Mouse (Mus musculus): ENCODE data around the gene Pnpla3.

Pnpla3 gene

DNA sequence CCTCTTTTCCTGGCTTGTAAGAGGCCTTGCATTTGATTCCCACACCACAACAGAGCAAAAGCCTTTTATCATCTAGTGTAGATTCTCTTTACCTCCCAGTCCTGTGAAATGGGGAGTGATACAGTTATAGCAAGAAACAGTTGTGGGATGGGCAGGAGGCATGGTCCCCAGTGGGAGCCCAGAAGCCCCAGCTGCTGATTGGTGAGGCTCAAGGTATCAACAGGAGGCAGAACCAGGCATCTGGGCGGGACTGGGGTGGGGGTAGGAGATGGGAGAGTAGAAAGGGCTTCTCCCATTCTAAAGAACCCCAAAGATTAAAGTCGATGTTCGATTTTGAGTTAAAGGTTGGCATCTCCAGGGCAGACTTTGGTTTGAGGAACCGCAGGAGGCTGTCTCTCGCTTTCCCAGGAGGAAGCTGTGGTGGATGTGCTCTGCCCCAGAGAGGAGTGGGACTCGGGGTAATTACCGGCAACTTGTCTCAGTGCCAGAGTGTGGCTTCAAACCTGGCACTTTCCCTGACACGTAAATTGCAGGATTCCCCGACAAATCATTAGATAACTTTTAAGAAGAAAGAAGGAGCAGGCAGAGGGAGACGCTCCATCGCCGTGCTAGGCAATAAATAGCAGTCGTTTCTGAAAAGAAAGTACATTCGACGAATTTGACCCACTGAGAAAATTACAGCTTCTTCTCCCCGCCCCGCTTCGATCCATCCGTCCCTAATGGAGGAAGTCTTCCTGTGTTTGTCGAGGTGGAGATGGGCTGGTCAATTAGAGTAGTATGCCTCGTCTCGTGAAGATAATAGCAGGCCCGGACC, 50.5 kb downstream of the Pnpla3 start:
- no peak for DNase-seq (ENCODE audit: low spot score in 2 of 2)

DNA sequence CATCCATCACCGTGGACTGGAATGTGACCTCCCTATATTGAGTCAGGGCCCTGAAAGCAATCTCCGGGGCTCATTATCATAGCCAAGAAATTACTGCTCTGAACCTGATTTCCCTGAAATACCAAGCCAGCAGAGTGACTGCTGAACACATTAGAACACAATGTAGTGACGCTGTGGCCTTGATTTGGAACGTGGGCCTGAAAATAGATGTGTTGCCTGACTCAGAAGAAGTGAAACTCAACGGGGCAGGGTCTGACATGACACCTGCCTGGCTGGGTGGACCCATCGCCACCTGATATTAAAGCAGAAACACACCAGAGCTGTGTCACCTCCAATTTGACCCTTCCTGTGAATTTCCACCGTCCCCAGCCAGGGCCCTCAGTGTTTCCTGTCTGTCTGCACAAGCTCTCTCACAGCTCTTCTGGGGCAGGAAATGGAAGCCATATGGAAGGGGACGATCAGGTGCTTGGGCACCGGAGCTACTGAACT, 51.2 kb downstream of the Pnpla3 start:
- DNase-seq (ENCODE audit: low spot score in 2 of 2): peak in 1 of 2 experiments; percentile 42

DNA sequence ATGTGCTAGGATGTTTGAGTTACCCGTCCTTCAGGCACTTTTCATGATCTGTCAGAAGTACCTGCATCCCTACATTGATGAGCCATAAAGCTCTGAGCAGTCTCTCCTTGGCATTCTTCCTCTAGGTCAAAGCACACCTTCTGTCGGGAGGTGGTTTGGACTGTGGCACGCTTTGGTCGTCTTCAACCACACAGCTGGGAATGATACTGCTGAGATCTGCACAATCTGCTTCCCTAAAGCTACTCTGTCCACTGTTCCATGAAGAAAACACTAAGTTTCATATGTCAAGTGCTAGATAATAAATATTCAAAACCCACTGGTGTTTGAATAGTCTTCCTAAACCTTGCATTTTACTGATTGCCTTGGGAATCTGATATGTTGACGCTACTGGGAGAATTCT, 53.9 kb downstream of the Pnpla3 start:
- no peak for DNase-seq (ENCODE audit: low spot score in 2 of 2)

DNA sequence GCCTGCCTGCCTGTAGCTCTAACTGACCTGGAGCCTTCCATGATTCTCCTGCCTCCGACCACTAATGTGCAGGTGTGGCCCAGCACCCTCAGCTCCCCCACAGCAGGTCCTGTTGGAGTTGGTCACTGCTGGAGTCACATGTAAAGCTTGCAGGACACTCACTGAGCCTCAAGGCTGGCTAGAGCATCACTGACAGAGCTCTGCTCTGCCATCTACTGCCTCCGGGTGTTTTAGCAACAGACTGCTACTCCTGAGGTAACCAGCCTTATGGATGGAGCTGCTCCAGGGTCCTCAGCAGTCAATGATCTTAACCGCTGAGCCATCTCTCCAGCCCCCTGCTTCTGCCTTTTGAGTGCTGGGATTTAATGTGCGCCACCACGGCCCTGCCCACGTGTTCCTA, 55.8 kb downstream of the Pnpla3 start:
- DNase-seq (ENCODE audit: low spot score in 2 of 2): no peak

DNA sequence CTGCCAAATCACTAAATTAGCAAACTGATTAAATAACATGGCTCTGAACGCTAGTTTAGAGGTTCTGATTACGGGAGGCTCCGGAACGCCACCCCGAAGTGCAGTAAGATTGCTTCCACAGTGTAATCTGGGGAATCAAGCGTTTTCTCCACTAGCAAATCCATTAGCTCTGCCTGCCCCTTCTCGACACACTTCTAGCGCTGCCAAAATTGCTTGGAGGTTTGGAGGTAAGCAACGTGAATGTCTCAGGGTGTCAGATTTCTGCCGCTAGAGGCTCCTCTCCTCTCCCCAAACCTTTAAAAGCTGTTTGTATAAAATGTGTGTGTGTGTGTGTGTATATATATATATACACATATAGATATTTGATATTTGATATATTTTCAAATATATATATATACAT, 57.1 kb downstream of the Pnpla3 start:
- DNase-seq (ENCODE audit: low spot score in 2 of 2): no peak

DNA sequence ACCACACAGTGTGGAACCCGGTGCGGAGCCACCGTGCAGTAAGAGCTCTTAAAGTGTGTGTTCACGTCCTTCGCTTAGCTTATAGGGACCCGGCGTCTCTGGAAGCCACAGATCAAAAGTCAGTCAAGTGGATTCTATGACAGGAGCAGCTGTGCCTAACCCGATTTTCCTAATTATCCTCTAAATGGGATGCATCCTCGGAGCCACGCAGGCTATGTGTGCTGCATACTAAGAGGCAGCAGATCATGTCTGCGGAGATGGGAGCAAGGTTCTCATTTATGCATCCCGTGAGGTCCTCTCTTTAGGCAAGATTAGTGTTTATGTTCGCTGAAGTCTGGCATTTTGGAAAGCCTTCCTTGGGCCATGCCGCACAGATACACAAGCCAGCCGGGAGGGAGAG, 59.3 kb downstream of the Pnpla3 start:
- DNase-seq (ENCODE audit: low spot score in 2 of 2): no peak

DNA sequence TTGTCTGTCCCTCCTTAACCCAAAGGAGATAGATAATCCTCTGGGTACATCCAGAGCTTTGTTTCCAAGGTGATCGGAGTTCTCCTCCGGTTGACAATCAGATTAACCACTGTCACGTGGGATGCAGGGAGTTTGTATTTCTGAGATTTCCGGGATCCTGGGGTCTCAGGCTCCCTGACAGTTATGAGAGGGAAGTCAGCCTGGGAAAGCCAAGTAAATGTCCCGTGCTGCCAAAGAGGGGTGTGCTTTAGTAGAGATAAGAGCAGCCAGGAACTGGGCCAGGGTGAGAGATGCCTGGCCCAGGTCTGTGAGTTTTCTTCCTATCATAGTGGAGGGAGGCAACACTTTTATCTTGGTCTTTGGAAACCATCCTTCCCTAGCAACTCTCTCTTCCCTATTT, 63.0 kb downstream of the Pnpla3 start:
- no peak for DNase-seq (ENCODE audit: low spot score in 2 of 2)

DNA sequence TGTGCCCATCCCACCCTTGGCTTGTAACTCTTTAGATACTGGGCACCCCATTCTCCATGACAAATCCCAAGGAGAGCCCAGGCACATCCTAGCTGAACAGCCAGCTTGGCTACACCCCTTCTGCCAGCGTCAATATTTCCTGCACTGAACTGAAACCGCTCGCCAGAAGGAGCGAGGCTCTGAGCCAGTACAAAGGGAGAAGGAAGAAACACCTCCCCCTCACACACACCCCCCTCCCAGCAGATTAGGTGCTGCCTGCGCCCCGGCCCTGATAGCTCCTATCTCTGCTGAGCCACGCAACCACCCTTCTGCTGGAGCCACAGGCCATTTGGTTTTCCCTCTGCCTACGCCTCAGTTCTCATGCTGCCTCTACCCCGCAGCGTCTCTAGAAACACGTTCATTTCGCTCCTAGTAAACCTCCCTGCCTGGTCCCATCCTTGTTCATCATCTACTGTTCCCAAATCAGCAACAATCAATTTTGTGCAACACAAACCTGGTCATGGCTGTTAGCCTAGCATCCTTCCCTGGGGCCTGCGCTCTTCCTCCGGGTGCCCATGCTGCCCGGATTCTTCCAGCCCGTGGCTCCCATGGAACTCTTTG, 63.6 kb downstream of the Pnpla3 start:
- no peak for DNase-seq (ENCODE audit: low spot score in 2 of 2)

DNA sequence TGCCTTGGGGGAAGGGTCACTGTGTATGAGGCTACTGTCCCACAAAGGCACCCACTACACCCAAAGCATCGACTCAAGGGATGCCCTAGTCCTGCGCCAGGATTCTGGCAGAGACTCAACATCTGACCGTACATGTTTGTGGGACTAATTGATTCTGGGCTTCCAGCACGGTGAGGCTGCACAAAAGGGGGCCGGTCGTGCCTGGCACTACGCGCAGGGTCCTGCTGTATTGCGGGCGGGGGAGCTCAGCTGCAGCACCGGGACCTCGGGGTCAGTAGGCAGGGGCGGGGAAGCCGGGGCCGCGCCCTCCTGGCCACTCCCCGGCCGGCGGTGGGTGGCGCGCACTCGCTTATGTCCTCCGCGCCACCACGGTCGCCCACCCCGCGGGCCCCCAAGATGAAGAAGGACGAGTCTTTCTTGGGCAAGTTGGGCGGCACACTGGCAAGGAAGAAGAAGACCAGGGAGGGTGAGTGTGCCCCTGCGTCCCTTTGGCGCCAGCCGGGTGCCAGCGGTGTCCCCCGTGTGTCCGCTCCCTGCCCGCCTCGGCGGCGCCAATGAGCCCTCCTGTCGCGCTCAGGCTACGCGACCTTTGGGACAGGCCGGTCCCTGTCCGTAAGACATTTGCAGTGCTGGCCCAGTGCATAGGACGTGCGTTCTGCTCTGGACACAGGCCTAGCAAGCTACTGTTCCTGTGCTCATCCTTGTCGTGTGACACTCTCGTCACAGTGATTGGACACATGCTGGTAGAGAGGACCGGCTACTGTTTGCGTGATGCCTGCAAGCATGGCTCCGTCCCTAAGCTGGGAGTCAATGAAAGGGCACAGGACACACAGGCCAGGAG, 64.3 kb downstream of the Pnpla3 start, which contains the start of gene Parvb:
Gene Parvb, plus strand, starts transcription at position 323 of the 841 bp plus-strand sequence.
- DNase-seq (ENCODE audit: low spot score in 2 of 2): no peak

DNA sequence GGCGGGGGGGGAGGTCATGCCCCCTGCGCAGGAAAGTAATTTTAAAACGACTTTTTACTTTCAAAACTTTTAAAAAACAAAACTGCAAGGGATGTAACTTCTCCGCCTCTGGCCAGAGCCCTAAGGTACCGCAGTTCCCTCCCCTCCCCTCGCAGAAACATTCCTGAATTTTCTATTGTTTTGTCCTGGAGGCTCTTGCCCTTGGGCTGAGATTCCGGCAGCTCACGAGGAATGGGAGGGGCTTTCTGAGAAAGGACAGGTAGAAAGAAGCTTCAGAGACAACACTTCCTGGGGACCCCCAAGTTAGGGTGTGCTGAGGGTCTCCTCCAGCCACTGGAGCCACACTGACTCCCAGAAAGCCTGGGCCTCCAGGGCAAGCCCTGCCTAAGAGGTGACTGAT, 65.0 kb downstream of the Pnpla3 start:
- DNase-seq (ENCODE audit: low spot score in 2 of 2): no peak

DNA sequence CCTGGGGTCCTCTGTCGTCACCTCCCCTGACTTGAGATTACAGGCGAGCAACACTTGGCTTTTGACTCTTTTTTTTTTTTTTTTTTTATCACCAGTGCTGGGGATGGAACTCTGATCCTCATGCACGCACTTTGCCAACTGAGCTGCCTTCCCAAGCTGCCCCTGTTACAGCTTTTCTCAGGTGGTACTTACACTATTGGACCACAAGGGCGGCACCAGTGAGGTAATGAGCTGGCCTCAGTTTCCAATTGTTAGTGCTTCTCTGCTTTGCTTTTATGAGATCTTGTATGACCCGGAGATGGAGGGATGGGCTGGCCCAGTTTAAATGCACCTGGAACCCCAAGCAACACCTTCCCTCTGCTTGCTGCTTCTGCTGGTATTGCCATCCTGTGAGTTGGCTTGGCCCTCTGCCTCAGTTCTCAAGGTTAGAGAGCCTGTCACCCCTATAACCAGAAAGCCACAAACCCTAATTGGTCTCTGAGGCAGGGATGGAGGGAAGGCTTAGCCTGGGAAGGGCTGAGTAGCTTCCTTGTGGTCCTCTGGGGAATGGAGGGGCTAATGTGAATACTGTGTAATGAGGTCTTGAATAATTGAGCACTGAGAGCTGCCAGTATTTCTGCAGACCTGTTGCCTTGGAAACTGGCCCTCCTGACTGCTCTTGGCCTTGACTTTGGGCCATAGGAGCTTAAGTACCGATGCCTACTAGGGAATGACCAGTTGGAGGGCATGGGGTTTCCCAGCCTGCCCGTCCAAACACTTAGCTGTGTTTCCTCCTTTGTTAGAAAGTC, 67.4 kb downstream of the Pnpla3 start:
- DNase-seq (ENCODE audit: low spot score in 2 of 2): no peak

DNA sequence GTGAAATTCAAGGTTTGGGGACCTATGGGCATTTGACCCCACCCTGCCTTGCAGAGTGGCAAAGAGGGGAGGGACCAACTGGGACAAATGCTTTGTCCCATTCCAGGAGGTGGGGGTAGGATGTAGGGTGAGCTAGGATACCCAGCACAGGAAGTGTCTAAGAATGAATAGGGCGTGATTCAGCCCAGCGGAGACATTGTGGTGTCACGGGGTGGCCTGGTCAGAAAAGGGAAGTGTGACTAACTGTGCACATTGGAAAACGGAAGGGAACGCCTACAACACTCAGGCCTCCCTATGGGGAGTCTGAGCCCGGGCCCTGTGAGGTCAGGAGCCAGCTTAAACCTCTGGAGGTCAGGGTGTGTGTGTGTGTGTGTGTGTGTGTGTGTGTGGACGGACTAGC, 68.0 kb downstream of the Pnpla3 start:
- peak in 1 of 2 experiments; percentile 35 for DNase-seq (ENCODE audit: low spot score in 2 of 2)
